Mouse (Mus musculus) layer of hippocampus, adult 8-10 months (tissue): Measurements from ENCODE around the gene Anapc7. TPM values are rescaled to one million over a fixed set of nuclear protein-coding genes. Genes with fewer than 3 reads are reported as not detected.

Experiments used
- DNase-seq, 2 experiments: peaks; one replicate each; pipeline ENCODE4 v3.0.0; 2022; ENCODE audit warnings: low spot score in 2 of 2
- total RNA-seq, 4 experiments: library from RNA; stranded (reverse); gene quantifications; 2 replicates each; pipeline ENCODE4 v1.2.4; 2022

Gene Anapc7
- total RNA-seq: 10 to 100 TPM; 33.0 to 39.2 (median 36.3) TPM

- DNase-seq: no peak
These were observed at the start of gene Anapc7 for GRCm38 (mm10) chr5:122421271-122422068. Anapc7 (plus strand) TSS chr5:122421693.

- peak; percentile 99 for DNase-seq
These were observed 49.2 kb upstream of the Anapc7 start, which contains the start of gene Fam216a for GRCm38 (mm10) chr5:122372192-122372769. Fam216a (minus strand) TSS chr5:122372364.

- DNase-seq: no peak
These were observed 48.6 kb upstream of the Anapc7 start for GRCm38 (mm10) chr5:122372878-122373277.

- no peak for DNase-seq
These were observed 44.2 kb upstream of the Anapc7 start for GRCm38 (mm10) chr5:122377101-122377833.

- no peak for DNase-seq
These were observed 43.3 kb upstream of the Anapc7 start for GRCm38 (mm10) chr5:122378171-122378570.

- DNase-seq: peak; percentile 74 to 86
These were observed 41.9 kb upstream of the Anapc7 start for GRCm38 (mm10) chr5:122379374-122380155.

GRCm38 (mm10) chr5:122390006-122390405, 31.5 kb upstream of the Anapc7 start:
- no peak for DNase-seq

- DNase-seq: no peak
These were observed 30.8 kb upstream of the Anapc7 start for GRCm38 (mm10) chr5:122390671-122391070.

- DNase-seq: no peak
These were observed 30.2 kb upstream of the Anapc7 start for GRCm38 (mm10) chr5:122391178-122391785.

GRCm38 (mm10) chr5:122391786-122392180, 29.7 kb upstream of the Anapc7 start, which contains the start of gene Arpc3:
Arpc3 (plus strand) TSS chr5:122391878.
- peak; percentile 81 to 91 for DNase-seq

- no peak for DNase-seq
These were observed 29.1 kb upstream of the Anapc7 start for GRCm38 (mm10) chr5:122392227-122393004.

GRCm38 (mm10) chr5:122393887-122394286, 27.6 kb upstream of the Anapc7 start:
- DNase-seq: peak in 1 of 2 experiments; percentile 71

- no peak for DNase-seq
These were observed 24.7 kb upstream of the Anapc7 start for GRCm38 (mm10) chr5:122396791-122397190.

GRCm38 (mm10) chr5:122397495-122397894, 24.0 kb upstream of the Anapc7 start:
- no peak for DNase-seq

GRCm38 (mm10) chr5:122399871-122400270, 21.6 kb upstream of the Anapc7 start:
- no peak for DNase-seq

GRCm38 (mm10) chr5:122400628-122401302, 20.7 kb upstream of the Anapc7 start:
- peak in 1 of 2 experiments; percentile 59 for DNase-seq

GRCm38 (mm10) chr5:122401303-122401640, 20.2 kb upstream of the Anapc7 start:
- DNase-seq: peak in 1 of 2 experiments; percentile 77

GRCm38 (mm10) chr5:122402160-122402559, 19.3 kb upstream of the Anapc7 start:
- no peak for DNase-seq

- peak in 1 of 2 experiments; percentile 57 for DNase-seq
These were observed 18.7 kb upstream of the Anapc7 start for GRCm38 (mm10) chr5:122402772-122403171.
